In the genomic region with DNA sequence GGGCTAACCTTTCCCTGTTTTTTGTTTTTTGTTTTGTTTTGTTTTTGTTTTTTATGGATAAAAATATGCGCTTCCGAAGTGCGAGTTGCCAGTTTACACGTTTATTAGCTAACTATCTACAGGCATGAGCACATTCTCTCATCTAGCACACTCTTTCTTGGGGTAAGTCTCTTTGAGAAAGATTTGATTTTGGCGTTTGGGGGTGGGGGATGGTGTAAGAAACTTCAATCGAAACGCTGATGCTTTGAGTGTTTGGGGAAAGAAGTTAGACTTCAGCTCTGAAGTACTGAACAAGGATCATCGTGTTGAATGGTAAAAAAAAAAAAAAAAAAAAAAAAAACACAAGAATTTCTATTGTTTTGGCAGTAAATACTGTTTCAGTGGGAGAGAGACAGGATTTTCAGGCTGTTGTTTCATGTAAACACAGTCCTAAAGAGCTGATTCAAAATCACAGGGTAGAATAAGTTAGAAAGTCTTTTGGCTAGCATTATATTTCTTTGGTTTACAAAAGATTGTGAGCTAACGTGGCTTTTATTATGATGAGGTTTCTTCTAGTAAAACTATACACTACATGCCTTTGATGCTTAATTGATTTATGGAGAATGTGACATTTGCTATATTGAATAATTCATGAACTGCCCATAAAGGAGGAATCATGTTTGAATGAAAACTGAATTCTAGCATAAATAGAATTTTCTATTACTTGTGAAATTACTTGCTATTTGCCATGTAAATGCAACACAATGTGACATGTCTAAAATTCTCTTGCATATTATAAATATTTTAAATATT, we compare ENCODE assay signal across 9 mouse cellular contexts. TPM values are rescaled to one million over a fixed set of nuclear protein-coding genes. Genes with fewer than 3 reads are reported as not detected.
DNase-seq lines count a peak whose midpoint lies in the region; ATAC-seq and TF ChIP-seq lines count a peak whose summit lies in the region.
"Had no signal": no experiment of that assay in that cellular context is flagged by ENCODE, and none has a peak within 500 bp of the region (broad histone marks: within the 10 kb centered on the region; RNA-seq: fewer than 3 reads in every experiment).

No protein-coding gene starts in this region.

- peak overlapping the region; percentile 52 for H3K4me2 ChIP-seq in heart, embryonic 11.5 days
- H3K4me2 ChIP-seq in forebrain, embryonic 15.5 days (replicated peaks): peak overlapping the region; percentile 45

- H3K27ac ChIP-seq in heart, embryonic 11.5 days (ENCODE audit: low read depth, low read length): peak overlapping the region; percentile 46; the same call in 1 of the 2 replicates
- H3K27ac ChIP-seq in forebrain, embryonic 15.5 days (replicated peaks): 0 out of 2 replicates have a peak overlapping the region, but pooled peaks have one; percentile 15
- no peak overlapping the region for H3K27ac ChIP-seq in macrophage

- H3K79me2 ChIP-seq in macrophage (ENCODE audit: inconsistent target): no peaks in the 10 kb centered on the region

- no peaks in the 10 kb centered on the region for H3K27me3 ChIP-seq in heart, embryonic 11.5 days (ENCODE audit: control insufficient read depth, insufficient read depth, low read length)
- H3K27me3 ChIP-seq in E14TG2a.4 (ENCODE audit: insufficient read depth, low read length): no peaks in the 10 kb centered on the region
- H3K27me3 ChIP-seq in forebrain, embryonic 15.5 days: no peaks in the 10 kb centered on the region

- H3K9me3 ChIP-seq in heart, embryonic 11.5 days (replicated peaks; ENCODE audit: control insufficient read depth, low read length): no peaks in the 10 kb centered on the region
- H3K9me3 ChIP-seq in E14TG2a.4 (ENCODE audit: low read length): no peaks in the 10 kb centered on the region
- no peaks in the 10 kb centered on the region for H3K9me3 ChIP-seq in forebrain, embryonic 15.5 days
- H3K9me3 ChIP-seq: G1E had no signal

- peak overlapping the region; percentile 62 for H3K9ac ChIP-seq in heart, embryonic 11.5 days (ENCODE audit: low read depth, low read length)
- peak overlapping the region; percentile 40 for H3K9ac ChIP-seq in forebrain, embryonic 15.5 days (replicated peaks)

- 12% methylated on average over 9 of the region's 9 CpGs for WGBS in heart, embryonic 11.5 days (ENCODE audit: insufficient replicate concordance)
- WGBS in forebrain, embryonic 15.5 days: 13% methylated on average over 9 of the region's 9 CpGs
- WGBS in macrophage (ENCODE audit: missing documents): 40% methylated on average over 5 of the region's 9 CpGs

- no peak for ATAC-seq in heart, embryonic 11.5 days (replicated peaks; ENCODE audit: insufficient number of reproducible peaks, low FRiP score, low TSS enrichment)
- peak; percentile 53; the same call in 1 of the 2 replicates for ATAC-seq in forebrain, embryonic 15.5 days (replicated peaks)

- no peak for DNase-seq in heart, adult 11 months
- DNase-seq in layer of hippocampus, adult 18-20 months (ENCODE audit: low spot score in 2 of 2): no peak
- no peak for DNase-seq in cerebellum, postnatal 36 days
- DNase-seq in thymus, postnatal 0 days (ENCODE audit: low spot score): no peak

- no peaks in the 10 kb centered on the region for H3K36me3 ChIP-seq in heart, embryonic 11.5 days (ENCODE audit: control insufficient read depth, insufficient read depth, low read length)
- H3K36me3 ChIP-seq in E14TG2a.4 (ENCODE audit: insufficient read depth, low read length) (no peaks in the 10 kb centered on the region), macrophage (ENCODE audit: inconsistent target) (no peaks in the 10 kb centered on the region)
- no peaks in the 10 kb centered on the region for H3K36me3 ChIP-seq in forebrain, embryonic 15.5 days
- H3K36me3 ChIP-seq: G1E had no signal

- H3K4me1 ChIP-seq in heart, embryonic 11.5 days (ENCODE audit: control insufficient read depth, insufficient read depth, low read length): no peaks in the 10 kb centered on the region
- peaks cover 33% of the 10 kb centered on the region for H3K4me1 ChIP-seq in E14TG2a.4 (replicated peaks; ENCODE audit: low read depth, low read length)
- H3K4me1 ChIP-seq in forebrain, embryonic 15.5 days: no peaks in the 10 kb centered on the region

- no peak for TF ChIP-seq CTCF in E14TG2a.4 (conservative IDR thresholded peaks at IDR 0.05; ENCODE audit: low read length)

- H3K4me3 ChIP-seq in heart, embryonic 11.5 days (ENCODE audit: low read depth, low read length): peak overlapping the region; percentile 47
- peak overlapping the region; percentile 65 for H3K4me3 ChIP-seq in E14TG2a.4 (replicated peaks; ENCODE audit: low read length)
- peak overlapping the region; percentile 43 for H3K4me3 ChIP-seq in forebrain, embryonic 15.5 days
- peak overlapping the region; percentile 25 for H3K4me3 ChIP-seq in macrophage (ENCODE audit: inconsistent target)

RNA-seq across cellular contexts. Expression of a gene that starts 0.6 kb away (rescaled TPM):
- 7.4 and 9.2 TPM in 2 replicates for polyA plus RNA-seq in heart, embryonic 11.5 days (2014; fragmentation: Nextera tagmentation; extraction: Ambion mirVana)
- polyA plus RNA-seq in forebrain, embryonic 15.5 days (2015; fragmentation: Nextera tagmentation; extraction: Ambion mirVana): 5.2 and 5.7 TPM in 2 replicates
- total RNA-seq in macrophage (2018; cell fraction: chromatin; rRNA removed): 1 to 10 TPM in 1 of 26 experiments, under 1 TPM in 1, not detected in 24; 0.17 to 2.3 TPM
- under 1 TPM in 10 of 26 experiments, not detected in 16; 0.03 to 0.07 (median 0.04) TPM for total RNA-seq in macrophage (2018; cell fraction: cytosol; rRNA removed)
- total RNA-seq in macrophage (2018; cell fraction: nucleus; rRNA removed): under 1 TPM in 3 of 26 experiments, not detected in 23; 0.14 to 0.69 (median 0.29) TPM
- 0.05 TPM in 1 of 3 replicates, not detected in the others for polyA plus RNA-seq in macrophage (2018)
- total RNA-seq in layer of hippocampus, adult 18-20 months (2021): 1 to 10 TPM; 1.8 to 2.0 TPM
- 3.4 and 4.1 TPM in 2 replicates for polyA plus RNA-seq in thymus, postnatal 0 days (2015; fragmentation: Nextera tagmentation; extraction: Ambion mirVana)
- polyA plus RNA-seq: G1E had no signal
